Mouse (Mus musculus) cerebellum, adult 9-11 months (tissue): ENCODE measurements around the gene Lamb1.

Experiments used
- DNase-seq: peaks from one replicate; pipeline ENCODE4 v3.0.0; 2022

Gene Lamb1

GRCm38 (mm10) chr12:31265005-31265721 is at the start of gene Lamb1:
Lamb1 (plus strand) TSS chr12:31265234.
- DNase-seq = no peak

GRCm38 (mm10) chr12:31217232-31217631 is 47.8 kb upstream of the Lamb1 start:
- no peak for DNase-seq

- no peak for DNase-seq
Observed at GRCm38 (mm10) chr12:31218774-31219173, 46.3 kb upstream of the Lamb1 start.

- DNase-seq = no peak
Observed at GRCm38 (mm10) chr12:31221522-31221921, 43.5 kb upstream of the Lamb1 start.

- DNase-seq = no peak
Observed at GRCm38 (mm10) chr12:31222282-31222681, 42.8 kb upstream of the Lamb1 start.

- DNase-seq = no peak
Observed at GRCm38 (mm10) chr12:31222741-31223140, 42.3 kb upstream of the Lamb1 start.

- no peak for DNase-seq
Observed at GRCm38 (mm10) chr12:31225451-31225850, 39.6 kb upstream of the Lamb1 start.

- no peak for DNase-seq
Observed at GRCm38 (mm10) chr12:31227167-31227566, 37.9 kb upstream of the Lamb1 start.

GRCm38 (mm10) chr12:31228878-31229277 is 36.2 kb upstream of the Lamb1 start:
- no peak for DNase-seq

- DNase-seq = no peak
Observed at GRCm38 (mm10) chr12:31232635-31233034, 32.4 kb upstream of the Lamb1 start.

- DNase-seq = no peak
Observed at GRCm38 (mm10) chr12:31235018-31235417, 30.0 kb upstream of the Lamb1 start.

GRCm38 (mm10) chr12:31236861-31237595 is 28.0 kb upstream of the Lamb1 start:
- DNase-seq = peak; percentile 19

GRCm38 (mm10) chr12:31239031-31239583 is 25.9 kb upstream of the Lamb1 start:
- no peak for DNase-seq

- peak; percentile 12 for DNase-seq
Observed at GRCm38 (mm10) chr12:31239798-31240197, 25.2 kb upstream of the Lamb1 start.

- no peak for DNase-seq
Observed at GRCm38 (mm10) chr12:31240470-31240869, 24.6 kb upstream of the Lamb1 start, which contains the start of gene Gm6993. Gm6993 (plus strand) TSS chr12:31240770.

- no peak for DNase-seq
Observed at GRCm38 (mm10) chr12:31241595-31242342, 23.3 kb upstream of the Lamb1 start.

GRCm38 (mm10) chr12:31244001-31244400 is 21.0 kb upstream of the Lamb1 start:
- no peak for DNase-seq

- DNase-seq = no peak
Observed at GRCm38 (mm10) chr12:31244691-31245090, 20.3 kb upstream of the Lamb1 start.

GRCm38 (mm10) chr12:31246153-31246552 is 18.9 kb upstream of the Lamb1 start:
- no peak for DNase-seq

- no peak for DNase-seq
Observed at GRCm38 (mm10) chr12:31246615-31247014, 18.4 kb upstream of the Lamb1 start.

GRCm38 (mm10) chr12:31248165-31248564 is 16.9 kb upstream of the Lamb1 start:
- DNase-seq = no peak

- no peak for DNase-seq
Observed at GRCm38 (mm10) chr12:31248681-31249080, 16.4 kb upstream of the Lamb1 start.

- DNase-seq = no peak
Observed at GRCm38 (mm10) chr12:31252259-31252658, 12.8 kb upstream of the Lamb1 start.
